Comparison of ENCODE assay signal across 14 mouse cellular contexts in genomic region chr2:167278011-167278410, GRCm38 (mm10). TPM values are rescaled to one million over a fixed set of nuclear protein-coding genes. Genes with fewer than 3 reads are reported as not detected.
DNase-seq lines count a peak whose midpoint lies in the region; ATAC-seq and TF ChIP-seq lines count a peak whose summit lies in the region.
"Had no signal": no experiment of that assay in that cellular context is flagged by ENCODE, and none has a peak within 500 bp of the region (broad histone marks: within the 10 kb centered on the region; RNA-seq: fewer than 3 reads in every experiment).

No protein-coding gene starts in this region.

- no peak overlapping the region for H3K27ac ChIP-seq in layer of hippocampus, adult 2 months
- H3K27ac ChIP-seq: embryonic facial prominence, embryonic 12.5 days; forebrain, embryonic 12.5 days; stomach, embryonic 15.5 days had no signal

- ATAC-seq in monocyte, adult 5-6 weeks (replicated peaks; ENCODE audit: insufficient number of reproducible peaks, low FRiP score, low TSS enrichment, poor library complexity, severe bottlenecking) = no peak
- ATAC-seq: Patski had no signal

- DNase-seq in gastrocnemius, postnatal 10 days = peak; percentile 2
- no peak for DNase-seq in gastrocnemius, postnatal 25 days
- DNase-seq in layer of hippocampus, adult 11-12 months (ENCODE audit: low spot score) = peak; percentile 2
- DNase-seq in layer of hippocampus, adult 2 months (ENCODE audit: low spot score in 2 of 2) = no peak
- DNase-seq in thymus, postnatal 14 days = peak; percentile 1
- no peak for DNase-seq in thymus, postnatal 0 days (ENCODE audit: low spot score)
- peak; percentile 1 for DNase-seq in urinary bladder, postnatal 25 days (ENCODE audit: low spot score)
- DNase-seq: cerebellum, adult 9-10 months; right cerebral cortex, postnatal 4 days had no signal

- TF ChIP-seq CTCF in layer of hippocampus, adult 2 months (conservative IDR thresholded peaks at IDR 0.05) = no peak

- H3K4me3 ChIP-seq in layer of hippocampus, adult 2 months = no peak overlapping the region
- H3K4me3 ChIP-seq: embryonic facial prominence, embryonic 12.5 days; forebrain, embryonic 12.5 days; stomach, embryonic 15.5 days had no signal

RNA-seq across cellular contexts. Expression of gene Ptgis, which starts 37.6 kb away (rescaled TPM):
- total RNA-seq in gastrocnemius, postnatal 10 days (2021) = 10 to 100 TPM; 13.7 to 17.8 TPM
- total RNA-seq in gastrocnemius, postnatal 25 days (2021) = 1 to 10 TPM; 4.2 to 5.5 TPM
- total RNA-seq in layer of hippocampus, adult 2 months (2021) = under 1 TPM; 0.72 to 0.81 TPM
- polyA plus RNA-seq in thymus, postnatal 0 days (2015; fragmentation: Nextera tagmentation; extraction: Ambion mirVana) = 1.7 and 2.2 TPM in 2 replicates
- not detected in 3 replicates for total RNA-seq in monocyte, adult 5-6 weeks (2017)

Comparison
In these comparisons a context has a peak if more than half of its experiments do, and no peak if none do; other contexts are left out.
1. DNase-seq: peak in gastrocnemius, postnatal 10 days (single experiment), layer of hippocampus, adult 11-12 months (single experiment), thymus, postnatal 14 days (single experiment) and urinary bladder, postnatal 25 days (single experiment); none in gastrocnemius, postnatal 25 days (single experiment), layer of hippocampus, adult 2 months (0 of 2) and thymus, postnatal 0 days (single experiment).